Mouse (Mus musculus) intestine, postnatal 0 days (tissue): ENCODE measurements around the gene Ctdnep1. TPM values are rescaled to one million over a fixed set of nuclear protein-coding genes. Genes with fewer than 3 reads are reported as not detected.
A peak's percentile ranks its signal among the peaks of the same experiment; 100 is the strongest.

Source experiments
- ATAC-seq: fragments of 200-750 bp; cut with Nextera tagmentation; 2 replicates; pipeline ENCODE4 v1.8.0; 2017; ENCODE audit warnings: mild to moderate bottlenecking, moderate TSS enrichment, moderate library complexity
- H3K27ac ChIP-seq: fragments of 300-500 bp; sonication (generic); 2 replicates; pipeline ENCODE4 v1.5.1; 2014; ENCODE audit warnings: mild to moderate bottlenecking, low read depth, low read length, moderate library complexity
- H3K27me3 ChIP-seq: fragments of 300-500 bp; sonication (generic); replicated peaks from 2 replicates; pipeline ENCODE4 v1.6.1; 2014; ENCODE audit warnings: low read length, mixed read lengths; ENCODE audit not compliant: control insufficient read depth, insufficient read depth
- H3K36me3 ChIP-seq: fragments of 300-500 bp; sonication (generic); 2 replicates; pipeline ENCODE4 v1.6.1; 2014; ENCODE audit warnings: mild to moderate bottlenecking, moderate library complexity; ENCODE audit not compliant: control insufficient read depth, insufficient read depth
- H3K4me1 ChIP-seq: fragments of 300-500 bp; sonication (generic); replicated peaks from 2 replicates; pipeline ENCODE4 v1.6.1; 2014; ENCODE audit warnings: antibody characterized with exemption, low read length, mixed read lengths; ENCODE audit not compliant: control insufficient read depth, insufficient read depth
- H3K4me2 ChIP-seq: fragments of 300-500 bp; sonication (generic); replicated peaks from 2 replicates; pipeline ENCODE4 v1.6.1; 2014; ENCODE audit warnings: low read depth, mild to moderate bottlenecking, moderate library complexity
- H3K4me3 ChIP-seq: fragments of 300-500 bp; sonication (generic); 2 replicates; pipeline ENCODE4 v1.5.1; 2014; ENCODE audit warnings: low read depth, low read length
- H3K9ac ChIP-seq: fragments of 300-500 bp; sonication (generic); 2 replicates; pipeline ENCODE4 v1.6.1; 2014; ENCODE audit warnings: mild to moderate bottlenecking, low read depth, low read length
- H3K9me3 ChIP-seq: fragments of 300-500 bp; sonication (generic); 2 replicates; pipeline ENCODE4 v1.6.1; 2016; ENCODE audit warnings: mixed run types; ENCODE audit not compliant: control insufficient read depth
- CTCF ChIP-seq: sonication (generic); IDR thresholded peaks from 2 replicates; pipeline ENCODE4 v1.5.1; 2016; ENCODE audit warnings: low read depth, mild to moderate bottlenecking, control low read depth, antibody characterized with exemption, moderate library complexity
- WGBS: fragments of 180-500 bp; shearing (Covaris S2); extraction: QIAGEN DNeasy Blood & Tissue Kit; methylation state at CpG from one replicate; pipeline ENCODE4 v1.1.7; 2014; 5-methylcytosine and 5-hydroxymethylcytosine counted together
- polyA plus RNA-seq: library from polyadenylated mRNA; unstranded; fragments of >200 nt; fragmentation: Nextera tagmentation; extraction: Ambion mirVana; gene quantifications from 2 replicates; pipeline ENCODE4 v1.2.1, GENCODE M21; 2015

Gene Ctdnep1
- polyA plus RNA-seq, 1 experiment from 2014 or later = 23.2 TPM

- WGBS = 3% methylated on average over 48 of the region's 62 CpGs
- Histone ChIP-seq H3K36me3 (no peaks in the 10 kb centered on the region), H3K4me2 (peak within 1 kb of the TSS; percentile 89), H3K27ac (no peak within 1 kb of the TSS), H3K27me3 (peaks cover 5% of the 10 kb centered on the region), H3K9me3 (no peaks in the 10 kb centered on the region), H3K9ac (0 out of 2 replicates have a peak within 1 kb of the TSS, but pooled peaks have one; percentile 22), H3K4me3 (peak within 1 kb of the TSS; percentile 43), H3K4me1 (peaks cover 13% of the 10 kb centered on the region)
- peak; percentile 74 for ATAC-seq
- peak; percentile 31 for TF ChIP-seq CTCF
Measured at GRCm38 (mm10) chr11:69935137-69935879, 45.6 kb upstream of the Ctdnep1 start, which contains the start of gene Ybx2. Ybx2 (plus strand) TSS chr11:69935796.

GRCm38 (mm10) chr11:69936156-69936555 lies 44.8 kb upstream of the Ctdnep1 start:
- H3K4me1 ChIP-seq = peaks cover 13% of the 10 kb centered on the region
- 0 out of 2 replicates have a peak overlapping the region, but pooled peaks have one; percentile 22 for H3K9ac ChIP-seq
- H3K4me2 ChIP-seq = peak overlapping the region; percentile 89
- no peaks in the 10 kb centered on the region for H3K9me3 ChIP-seq
- peaks cover 5% of the 10 kb centered on the region for H3K27me3 ChIP-seq
- no peak for ATAC-seq
- H3K4me3 ChIP-seq = peak overlapping the region; percentile 43
- no peaks in the 10 kb centered on the region for H3K36me3 ChIP-seq
- H3K27ac ChIP-seq = no peak overlapping the region
- no peak for TF ChIP-seq CTCF
- 2% methylated on average over 30 of the region's 30 CpGs for whole genome bisulfite sequencing

DNA sequence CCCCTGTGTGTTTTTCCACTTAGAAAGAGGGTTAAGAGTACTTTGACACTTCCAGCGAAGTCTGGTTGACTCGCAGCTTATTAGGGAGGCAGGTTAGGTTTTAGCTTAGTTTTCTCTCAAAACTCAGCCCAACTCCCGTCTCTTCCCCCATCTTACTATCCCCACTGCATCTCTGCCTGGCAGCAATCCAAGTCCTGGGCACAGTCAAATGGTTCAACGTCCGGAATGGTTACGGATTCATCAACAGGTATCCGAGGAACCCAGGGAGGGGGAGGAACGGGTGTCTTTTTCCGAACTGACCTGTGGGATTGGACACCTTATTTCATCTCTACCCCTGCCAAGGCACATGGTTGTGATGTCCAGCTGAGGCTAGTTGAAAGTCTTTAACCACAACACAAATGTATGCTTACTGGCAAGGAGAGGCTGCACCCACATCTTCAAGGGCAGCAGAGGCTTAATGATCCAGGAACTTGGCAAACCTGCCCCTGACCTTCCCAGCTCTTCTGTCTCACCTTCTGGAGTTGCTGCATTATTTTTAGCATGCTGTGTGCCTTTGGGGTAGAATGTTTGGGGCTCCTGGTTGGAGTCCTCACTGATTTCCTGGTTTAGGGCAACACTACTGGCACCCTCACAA lies 44.1 kb upstream of the Ctdnep1 start:
- ATAC-seq = no peak
- Histone ChIP-seq H3K27ac (peak overlapping the region; percentile 46; the same call in 1 of the 2 replicates), H3K4me1 (peaks cover 13% of the 10 kb centered on the region), H3K4me3 (no peak overlapping the region), H3K27me3 (peaks cover 5% of the 10 kb centered on the region), H3K4me2 (peak overlapping the region; percentile 89), H3K36me3 (no peaks in the 10 kb centered on the region), H3K9ac (no peak overlapping the region), H3K9me3 (no peaks in the 10 kb centered on the region)
- TF ChIP-seq CTCF = no peak
- 29% methylated on average over 9 of the region's 9 CpGs for WGBS

GRCm38 (mm10) chr11:69937385-69937784 lies 43.6 kb upstream of the Ctdnep1 start:
- Histone ChIP-seq H3K4me3 (no peak overlapping the region), H3K9me3 (no peaks in the 10 kb centered on the region), H3K36me3 (no peaks in the 10 kb centered on the region), H3K4me2 (no peak overlapping the region), H3K9ac (no peak overlapping the region), H3K4me1 (peaks cover 13% of the 10 kb centered on the region), H3K27ac (peak overlapping the region; percentile 46; the same call in 1 of the 2 replicates), H3K27me3 (peaks cover 5% of the 10 kb centered on the region)
- ATAC-seq = no peak
- TF ChIP-seq CTCF = no peak
- 22% methylated on average over 4 of the region's 4 CpGs for WGBS

GRCm38 (mm10) chr11:69937834-69938233 lies 43.1 kb upstream of the Ctdnep1 start:
- H3K4me1 ChIP-seq = peaks cover 13% of the 10 kb centered on the region
- H3K4me2 ChIP-seq = no peak overlapping the region
- H3K36me3 ChIP-seq = no peaks in the 10 kb centered on the region
- ATAC-seq = no peak
- no peak overlapping the region for H3K9ac ChIP-seq
- peaks cover 5% of the 10 kb centered on the region for H3K27me3 ChIP-seq
- H3K4me3 ChIP-seq = no peak overlapping the region
- H3K9me3 ChIP-seq = no peaks in the 10 kb centered on the region
- no peak for TF ChIP-seq CTCF
- WGBS = 72% methylated on average over 5 of the region's 5 CpGs
- 0 out of 2 replicates have a peak overlapping the region, but pooled peaks have one; percentile 46 for H3K27ac ChIP-seq

GRCm38 (mm10) chr11:69938401-69938979 lies 42.5 kb upstream of the Ctdnep1 start:
- no peak overlapping the region for H3K4me3 ChIP-seq
- H3K27me3 ChIP-seq = peaks cover 5% of the 10 kb centered on the region
- H3K36me3 ChIP-seq = no peaks in the 10 kb centered on the region
- 43% methylated on average over 9 of the region's 9 CpGs for WGBS
- H3K9me3 ChIP-seq = no peaks in the 10 kb centered on the region
- H3K27ac ChIP-seq = no peak overlapping the region
- no peak overlapping the region for H3K9ac ChIP-seq
- peaks cover 13% of the 10 kb centered on the region for H3K4me1 ChIP-seq
- no peak for TF ChIP-seq CTCF
- H3K4me2 ChIP-seq = no peak overlapping the region
- no peak for ATAC-seq
